Mouse (Mus musculus): Measurements from ENCODE around the gene Olfr965.
"Not testable (repeated sequence)": the region's sequence is repeated elsewhere in the genome, so short reads cannot be mapped to it uniquely, and the experiment has no call there.

Gene Olfr965

DNA sequence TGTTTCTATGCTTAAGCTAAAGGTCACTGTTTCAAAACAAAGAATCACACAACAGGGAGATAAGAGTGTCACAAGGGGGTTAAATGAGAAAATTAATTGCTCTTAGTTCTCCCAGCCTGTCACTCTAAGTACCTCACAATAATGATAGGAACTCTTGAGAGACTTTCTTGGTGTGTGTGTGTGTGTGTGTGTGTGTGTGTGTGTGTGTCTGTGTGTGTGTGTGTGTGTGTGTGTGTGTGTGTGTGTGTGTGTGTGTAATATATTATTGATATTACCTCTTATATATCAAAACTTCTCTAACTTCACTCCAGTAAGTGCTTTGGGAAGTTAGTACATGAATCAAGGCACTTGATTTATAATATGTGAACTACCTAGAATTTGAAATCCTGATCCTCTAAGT, at the start of gene Olfr965:
Olfr965 (plus strand) TSS at position 301 of the 400 bp plus-strand sequence.
- no peak for DNase-seq

DNA sequence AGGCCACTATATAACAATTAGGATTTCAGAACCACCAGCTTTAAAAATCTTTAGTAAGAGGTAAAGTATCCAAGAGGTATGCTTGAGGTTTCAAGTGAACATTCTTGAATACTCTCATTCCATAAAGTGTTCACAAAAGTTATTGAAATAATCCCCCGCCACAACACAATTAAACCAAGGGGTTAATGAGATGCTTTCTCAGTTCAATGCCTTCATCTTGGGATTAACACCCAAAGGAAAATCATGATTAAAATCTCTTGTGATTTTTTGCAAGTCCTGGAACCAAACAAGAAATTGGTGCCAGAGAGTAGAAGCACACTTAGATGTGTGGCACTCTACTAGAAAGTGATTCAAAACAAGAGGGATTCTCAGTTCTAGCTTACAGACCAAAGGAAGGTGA, 44.2 kb upstream of the Olfr965 start, which contains the start of gene Olfr963:
Olfr963 (plus strand) TSS at position 301 of the 400 bp plus-strand sequence.
- no peak for DNase-seq

DNA sequence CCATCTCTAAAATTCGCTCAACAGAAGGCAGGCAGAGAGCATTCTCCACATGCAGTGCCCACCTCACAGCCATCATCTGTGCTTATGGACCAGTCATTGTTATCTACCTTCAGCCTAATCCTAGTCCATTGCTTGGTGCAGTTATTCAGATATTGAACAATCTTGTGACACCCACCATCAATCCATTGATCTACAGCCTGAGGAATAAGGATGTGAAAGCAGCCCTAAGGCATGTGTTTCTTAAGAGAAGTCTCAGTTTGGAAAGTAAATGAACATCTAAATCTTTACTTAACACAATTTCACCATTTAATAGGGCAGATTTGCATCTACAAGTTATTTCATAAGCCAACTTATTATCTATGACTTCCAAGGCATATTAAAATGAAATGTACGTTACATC, 41.4 kb upstream of the Olfr965 start:
- DNase-seq = no peak

DNA sequence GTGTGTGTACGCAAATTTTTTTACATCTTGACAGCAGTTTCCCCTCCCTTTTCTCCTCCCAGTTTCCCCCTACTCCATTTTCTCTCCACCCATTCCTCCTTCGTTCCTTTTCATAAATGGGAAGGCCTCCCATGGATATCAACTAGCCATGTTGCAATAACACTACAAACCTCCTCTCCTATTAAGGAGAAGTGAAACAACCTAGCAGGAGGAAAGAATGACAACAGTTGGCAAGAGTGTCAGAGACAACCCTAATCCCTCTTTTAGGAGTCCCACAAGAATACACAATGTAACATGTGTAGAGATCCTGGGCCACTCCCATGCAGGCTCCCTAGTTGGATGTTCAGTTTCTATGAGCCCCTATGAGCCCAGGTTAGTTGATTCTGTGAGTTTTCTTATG, 36.3 kb upstream of the Olfr965 start:
- no peak for DNase-seq

DNA sequence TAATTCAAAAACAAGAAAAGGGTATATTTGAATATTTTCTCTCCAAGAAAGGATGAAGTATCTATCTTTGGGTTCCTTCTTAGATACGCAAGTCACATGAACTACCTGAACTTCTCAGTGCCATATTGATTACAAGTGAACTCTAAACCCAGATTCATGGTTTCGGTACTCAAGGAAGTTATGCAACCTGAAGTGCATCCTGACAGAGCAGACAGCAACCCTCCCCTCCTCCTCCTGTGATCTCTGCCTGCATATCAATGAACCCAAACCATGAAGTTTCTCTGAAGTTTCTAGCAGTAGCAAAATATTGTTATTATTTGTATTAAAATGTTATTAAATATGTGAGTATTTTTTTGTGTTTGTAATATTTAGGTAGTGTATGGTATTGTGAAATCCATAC, 32.6 kb upstream of the Olfr965 start:
- DNase-seq = no peak

DNA sequence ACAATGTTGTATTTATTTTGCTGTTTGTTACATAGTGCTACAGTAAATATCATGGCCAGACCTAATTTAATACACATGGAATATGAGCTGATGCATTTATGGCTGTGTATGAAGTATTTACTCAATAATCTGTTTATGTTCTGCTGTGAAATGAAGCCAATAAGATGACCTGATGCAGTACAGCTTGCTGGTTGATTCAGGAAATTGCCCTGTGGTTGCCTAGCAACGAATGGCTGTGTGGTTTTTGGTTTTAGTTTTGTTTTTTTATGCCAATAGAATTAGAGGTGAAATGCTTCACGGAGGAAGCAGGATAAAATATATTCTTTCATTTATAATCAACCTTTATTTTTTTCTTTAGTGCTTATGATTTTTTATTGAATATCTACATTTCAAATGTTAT, 31.9 kb upstream of the Olfr965 start:
- DNase-seq = no peak

DNA sequence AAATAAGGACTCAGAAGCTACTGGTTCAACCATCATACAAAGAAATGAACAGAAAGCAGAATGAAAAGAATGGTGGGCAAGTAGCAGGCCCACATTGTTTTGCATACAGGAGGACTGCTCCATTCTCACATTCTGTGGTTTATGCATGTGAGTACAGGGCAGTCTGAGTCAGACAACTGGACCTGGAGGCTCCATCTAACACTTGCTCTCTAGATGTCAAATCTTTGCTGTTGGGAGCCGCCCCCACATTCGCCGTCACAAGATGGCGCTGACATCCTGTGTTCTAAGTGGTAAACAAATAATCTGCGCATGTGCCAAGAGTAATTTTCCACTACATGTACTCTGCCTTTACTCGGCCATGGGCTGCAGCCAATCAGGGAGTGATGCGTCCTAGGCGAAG, 10.0 kb upstream of the Olfr965 start:
- not testable (repeated sequence) for DNase-seq

DNA sequence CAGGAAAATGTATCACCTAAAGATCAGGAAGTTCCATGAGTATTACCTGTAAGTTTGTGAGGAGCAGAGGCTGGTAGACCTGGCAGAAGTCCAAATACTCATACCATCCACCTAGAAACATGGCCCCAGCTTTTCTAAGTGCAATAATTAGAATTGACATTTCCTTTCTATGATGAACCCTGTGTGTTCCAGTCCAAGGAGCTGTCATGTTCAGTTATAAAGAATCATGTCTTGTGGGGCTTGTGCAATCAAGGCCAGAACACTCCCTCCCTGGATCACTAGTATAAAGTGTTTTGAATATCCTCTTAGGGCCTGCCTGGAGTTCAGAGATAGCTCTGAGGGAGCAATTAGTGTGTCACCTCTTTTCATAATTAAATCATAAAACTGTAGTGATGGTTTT, 4.1 kb upstream of the Olfr965 start, which contains the start of gene Olfr149:
Olfr149 (minus strand) TSS at position 101 of the 400 bp plus-strand sequence.
- no peak for DNase-seq

DNA sequence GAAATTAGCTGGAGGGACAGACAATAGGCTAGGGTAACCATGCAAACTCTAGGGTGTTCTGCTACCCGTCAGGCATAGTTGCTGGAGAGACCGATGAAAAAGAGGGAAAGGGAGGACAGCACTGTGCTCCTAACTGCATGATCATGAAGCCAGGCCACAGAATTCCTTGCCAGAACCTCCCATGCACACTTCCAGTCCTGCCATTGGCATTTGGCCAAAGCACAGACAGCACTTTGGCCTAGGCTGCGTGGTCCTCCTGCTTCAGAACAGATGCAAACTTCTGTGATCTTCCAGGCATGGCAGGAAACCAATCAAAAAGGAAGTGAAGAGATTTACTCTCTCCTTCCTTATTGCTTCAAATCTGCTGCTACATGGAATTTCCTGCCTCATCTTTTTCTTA, 2.2 kb upstream of the Olfr965 start:
- DNase-seq = no peak

DNA sequence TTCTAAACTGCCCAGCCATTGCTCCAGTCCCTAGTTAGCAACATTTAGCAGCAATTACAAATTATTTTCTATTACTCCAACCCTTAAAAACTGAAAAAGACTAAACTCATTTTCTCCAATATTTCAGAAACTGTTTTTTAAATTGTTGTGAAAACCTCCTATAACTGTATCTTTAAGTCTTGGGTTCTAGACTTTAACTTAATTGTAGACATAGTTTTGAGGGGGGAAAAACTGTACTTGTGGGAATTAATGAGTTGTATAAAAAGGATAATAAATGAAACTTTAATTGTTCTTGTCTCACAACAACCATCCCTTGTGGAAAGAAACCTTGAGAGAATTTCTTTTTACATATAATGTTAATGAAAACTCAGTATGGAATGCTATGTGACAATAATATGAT, 19.5 kb downstream of the Olfr965 start, which contains the start of gene Olfr150:
Olfr150 (plus strand) TSS at position 301 of the 400 bp plus-strand sequence.
- no peak for DNase-seq

DNA sequence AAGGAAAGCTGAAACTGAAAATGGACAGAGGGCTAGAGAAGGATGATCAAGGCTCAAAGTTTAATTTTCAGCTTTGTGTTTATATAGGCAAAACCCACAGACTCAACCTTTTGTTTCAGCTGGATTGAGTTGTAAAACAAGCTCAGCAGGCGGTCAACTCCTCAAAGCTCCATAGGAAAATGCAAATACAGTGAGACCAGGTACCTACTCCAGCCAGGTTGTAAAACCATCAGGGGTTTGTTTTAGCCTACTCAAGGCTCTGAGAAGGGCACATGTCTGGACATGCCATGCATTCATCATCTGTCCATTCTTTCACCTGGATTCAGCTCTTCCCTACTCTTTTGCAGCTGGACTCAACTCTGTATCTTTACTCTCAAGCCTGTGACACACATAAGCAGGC, 29.6 kb downstream of the Olfr965 start:
- no peak for DNase-seq

DNA sequence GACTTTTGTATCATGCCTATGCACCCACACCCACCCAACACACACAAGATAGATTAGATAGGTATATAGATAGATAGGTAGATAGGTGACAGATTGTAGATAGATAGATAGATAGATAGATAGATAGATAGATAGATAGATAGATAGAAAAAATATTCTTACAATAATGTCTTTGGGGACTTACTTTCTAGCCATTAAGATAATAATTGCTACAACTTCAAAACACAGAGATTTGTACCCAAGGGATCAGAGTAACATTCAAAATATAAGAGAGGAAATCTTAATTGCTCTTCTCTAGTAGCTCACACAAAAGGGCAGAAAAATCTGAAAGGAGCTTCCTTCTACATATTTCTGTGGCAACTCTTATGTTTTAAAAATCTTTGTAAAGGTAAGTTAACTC, 34.8 kb downstream of the Olfr965 start, which contains the start of gene Olfr967:
Olfr967 (plus strand) TSS at position 301 of the 400 bp plus-strand sequence.
- no peak for DNase-seq

DNA sequence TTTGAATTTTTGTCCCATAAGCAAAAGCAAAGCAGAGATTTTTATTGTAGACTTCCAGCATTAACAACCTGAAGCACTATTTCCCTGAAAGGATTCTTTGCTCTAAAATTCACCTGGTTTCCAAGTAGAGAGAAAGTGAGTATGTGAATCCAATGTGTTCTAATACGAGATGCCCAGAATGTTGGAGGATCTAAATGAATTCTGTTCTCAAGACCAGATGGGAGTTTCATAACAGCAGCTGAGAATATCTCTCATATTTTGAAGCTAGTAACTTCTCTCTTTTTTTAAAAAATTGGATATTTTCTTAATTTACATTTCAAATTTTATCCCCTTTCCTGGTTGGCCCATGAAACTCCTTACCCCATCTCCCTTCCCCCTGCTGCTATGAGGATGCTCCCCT, 35.3 kb downstream of the Olfr965 start:
- DNase-seq = peak; percentile 6

Measured in right cerebral cortex, postnatal 25 days (tissue).